Mouse (Mus musculus) stomach, postnatal 0 days (tissue): ENCODE measurements around the gene Pak7. TPM values are rescaled to one million over a fixed set of nuclear protein-coding genes. Genes with fewer than 3 reads are reported as not detected.
"Not testable (repeated sequence)": the region's sequence is repeated elsewhere in the genome, so short reads cannot be mapped to it uniquely, and the experiment has no call there.

Experiments
- ATAC-seq: fragments of 200-750 bp; cut with Nextera tagmentation; 2 replicates; pipeline ENCODE4 v1.8.0; 2017; ENCODE audit not compliant: low FRiP score, low TSS enrichment
- DNase-seq: peaks from one replicate; pipeline ENCODE4 v3.0.0-alpha.2; 2016; ENCODE audit warnings: low spot score
- H3K27ac ChIP-seq: fragments of 300-500 bp; sonication (generic); replicated peaks from 2 replicates; pipeline ENCODE4 v1.5.1; 2014; ENCODE audit warnings: mild to moderate bottlenecking, control low read depth
- H3K27me3 ChIP-seq: fragments of 300-500 bp; sonication (generic); 2 replicates; pipeline ENCODE4 v1.6.1; 2014; ENCODE audit warnings: low read length; ENCODE audit not compliant: control insufficient read depth, insufficient read depth
- H3K36me3 ChIP-seq: fragments of 300-500 bp; sonication (generic); 2 replicates; pipeline ENCODE4 v1.6.1; 2014; ENCODE audit warnings: low read length, mixed read lengths; ENCODE audit not compliant: control insufficient read depth, insufficient read depth
- H3K4me1 ChIP-seq: fragments of 300-500 bp; sonication (generic); replicated peaks from 2 replicates; pipeline ENCODE4 v1.6.1; 2014; ENCODE audit warnings: antibody characterized with exemption; ENCODE audit not compliant: control insufficient read depth, insufficient read depth
- H3K4me2 ChIP-seq: fragments of 300-500 bp; sonication (generic); replicated peaks from 2 replicates; pipeline ENCODE4 v1.6.1; 2014; ENCODE audit warnings: low read depth, mild to moderate bottlenecking, control low read depth, moderate library complexity
- H3K4me3 ChIP-seq: fragments of 300-500 bp; sonication (generic); 2 replicates; pipeline ENCODE4 v1.5.1; 2014; ENCODE audit warnings: low read depth, low read length, control low read depth
- H3K9ac ChIP-seq: fragments of 300-500 bp; sonication (generic); 2 replicates; pipeline ENCODE4 v1.6.1; 2014; ENCODE audit warnings: mild to moderate bottlenecking, low read length, control low read depth, mixed read lengths
- H3K9me3 ChIP-seq: fragments of 300-500 bp; sonication (generic); 2 replicates; pipeline ENCODE4 v1.6.1; 2016; ENCODE audit warnings: low read length; ENCODE audit not compliant: control insufficient read depth
- CTCF ChIP-seq: IDR thresholded peaks from 2 replicates; pipeline ENCODE4 v1.5.1; 2016; ENCODE audit warnings: antibody characterized with exemption, low read depth, mild to moderate bottlenecking, moderate library complexity
- EP300 ChIP-seq: optimal IDR thresholded peaks from 2 replicates; pipeline ENCODE3; 2016; ENCODE audit warnings: antibody characterized with exemption
- WGBS: fragments of 180-500 bp; shearing (Covaris S2); extraction: QIAGEN DNeasy Blood & Tissue Kit; methylation state at CpG from one replicate; pipeline ENCODE4 v1.1.7; 2014; 5-methylcytosine and 5-hydroxymethylcytosine counted together
- polyA plus RNA-seq: library from polyadenylated mRNA; unstranded; fragments of >200 nt; fragmentation: Nextera tagmentation; extraction: Ambion mirVana; gene quantifications from 2 replicates; pipeline ENCODE4 v1.2.1, GENCODE M21; 2015

The Pak7 gene
- polyA plus RNA-seq, 1 experiment from 2014 or later: 0.38 TPM

DNA sequence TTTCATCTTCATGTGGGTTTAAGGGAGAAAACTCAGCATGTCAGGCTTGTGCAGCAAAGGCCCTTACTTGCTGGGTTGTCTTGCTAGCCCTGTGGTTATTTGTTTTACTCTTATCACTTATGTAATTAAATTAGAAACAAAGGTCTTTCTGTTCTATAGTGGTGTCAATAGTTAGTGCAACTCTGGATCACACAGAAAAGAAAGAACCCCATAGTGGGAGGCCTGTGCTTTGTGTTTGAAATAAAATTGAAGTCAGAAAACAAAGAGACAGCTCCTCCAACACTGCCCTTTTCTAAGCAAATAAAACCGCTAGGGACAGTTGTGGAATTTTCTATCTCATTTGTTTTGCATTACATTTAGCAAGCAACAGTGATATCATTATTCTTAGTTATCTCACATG, 15.4 kb downstream of the Pak7 start:
- H3K9me3 ChIP-seq: no peaks in the 10 kb centered on the region
- H3K4me1 ChIP-seq: no peaks in the 10 kb centered on the region
- no peak overlapping the region for H3K4me3 ChIP-seq
- DNase-seq (no peak), ATAC-seq (no peak)
- WGBS: 48% methylated on average over 1 of the region's 1 CpGs
- TF ChIP-seq CTCF (no peak), EP300 (no peak)
- H3K9ac ChIP-seq: no peak overlapping the region
- H3K27me3 ChIP-seq: no peaks in the 10 kb centered on the region
- no peak overlapping the region for H3K4me2 ChIP-seq
- no peak overlapping the region for H3K27ac ChIP-seq
- no peaks in the 10 kb centered on the region for H3K36me3 ChIP-seq

DNA sequence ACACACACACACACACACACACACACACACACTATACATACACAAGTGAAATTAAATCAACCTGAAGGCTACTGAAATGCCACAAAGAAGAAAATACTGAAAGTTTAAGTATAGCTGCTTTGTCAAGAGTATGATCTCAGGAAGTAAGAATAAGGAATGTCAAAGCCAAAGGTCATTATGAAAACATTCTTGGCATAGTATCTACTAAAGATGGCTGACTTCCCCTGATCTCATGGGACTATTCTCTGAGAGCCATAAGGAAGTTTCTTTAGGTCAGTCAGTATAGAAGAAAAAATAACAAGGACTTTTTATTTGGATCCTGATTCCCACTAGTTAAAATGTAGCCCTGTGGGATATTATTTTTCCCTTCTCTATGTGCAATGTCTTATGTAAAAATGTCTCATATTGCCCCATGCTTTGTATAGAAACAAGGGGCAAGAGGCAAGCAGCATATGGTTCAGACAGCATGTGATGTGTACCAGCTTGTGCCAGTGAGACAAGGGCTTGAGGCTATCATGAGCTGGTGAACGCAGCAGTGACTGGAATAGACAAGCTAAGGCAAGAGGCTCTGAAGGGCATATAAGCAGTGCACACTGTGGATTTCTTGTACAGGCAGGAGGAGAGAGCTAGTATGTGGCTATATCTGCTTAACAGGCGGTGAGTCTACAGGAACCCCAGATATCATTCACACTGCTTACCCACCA, 36.2 kb downstream of the Pak7 start:
- Histone ChIP-seq H3K9me3 (no peaks in the 10 kb centered on the region), H3K4me3 (no peak overlapping the region), H3K27ac (no peak overlapping the region), H3K36me3 (no peaks in the 10 kb centered on the region), H3K9ac (no peak overlapping the region), H3K4me1 (no peaks in the 10 kb centered on the region), H3K4me2 (no peak overlapping the region), H3K27me3 (no peaks in the 10 kb centered on the region)
- 78% methylated on average over 2 of the region's 2 CpGs for WGBS
- no peak for TF ChIP-seq EP300
- TF ChIP-seq CTCF: no peak
- DNase-seq: no peak
- no peak for ATAC-seq

DNA sequence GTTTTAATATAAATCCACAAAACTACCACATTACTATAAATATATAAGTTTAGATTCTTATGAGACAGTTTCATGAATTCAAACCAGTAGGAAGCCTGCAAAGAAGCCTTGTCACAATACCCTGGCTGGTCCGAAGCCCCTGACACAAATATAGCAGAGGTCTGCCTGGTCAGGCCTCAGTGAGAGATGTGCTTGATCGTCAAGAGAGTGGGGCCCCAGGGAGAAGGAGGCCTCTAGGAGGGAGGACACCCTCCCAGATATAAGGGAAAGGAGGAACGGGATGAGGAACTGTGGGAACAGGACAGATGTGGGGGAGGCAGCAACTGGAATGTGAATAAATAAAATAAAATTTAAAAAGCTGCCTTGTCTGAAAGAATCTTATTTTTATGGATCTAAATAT, 37.3 kb downstream of the Pak7 start:
- no peaks in the 10 kb centered on the region for H3K9me3 ChIP-seq
- DNase-seq: no peak
- ATAC-seq: no peak
- no peak overlapping the region for H3K9ac ChIP-seq
- H3K4me3 ChIP-seq: no peak overlapping the region
- H3K27me3 ChIP-seq: no peaks in the 10 kb centered on the region
- no peak overlapping the region for H3K27ac ChIP-seq
- 55% methylated on average over 3 of the region's 3 CpGs for WGBS
- H3K36me3 ChIP-seq: no peaks in the 10 kb centered on the region
- H3K4me1 ChIP-seq: no peaks in the 10 kb centered on the region
- no peak overlapping the region for H3K4me2 ChIP-seq
- TF ChIP-seq CTCF (no peak), EP300 (no peak)

DNA sequence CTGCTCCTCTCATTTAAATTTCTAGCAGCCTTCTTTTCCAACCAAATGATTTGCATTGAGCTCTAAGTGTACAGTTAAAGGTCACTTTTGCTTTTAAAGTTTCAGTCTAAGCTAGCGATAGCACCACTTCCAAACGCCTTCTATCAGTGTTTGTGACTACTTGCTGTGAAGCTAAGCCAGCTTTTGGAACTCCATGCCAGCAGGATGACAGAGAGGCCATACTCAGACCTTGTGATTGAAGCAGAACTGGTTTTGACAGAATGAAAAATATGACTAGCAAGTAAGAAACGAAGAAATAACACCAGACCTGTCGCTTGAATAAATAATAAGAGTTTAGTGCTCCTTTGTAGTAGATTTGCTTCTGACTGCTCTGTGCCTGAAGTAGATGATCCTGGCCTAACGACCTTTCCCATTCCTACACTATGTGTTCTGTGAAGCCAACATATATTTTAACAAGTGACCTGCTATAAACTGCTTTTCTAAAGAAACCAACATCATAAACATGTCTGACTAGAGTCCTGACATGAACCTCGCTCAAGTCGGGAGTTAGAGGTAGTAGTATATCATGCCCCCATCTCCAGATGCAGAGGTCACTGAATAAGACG, 38.0 kb downstream of the Pak7 start:
- TF ChIP-seq EP300 (no peak), CTCF (no peak)
- Histone ChIP-seq H3K9ac (no peak overlapping the region), H3K4me2 (no peak overlapping the region), H3K36me3 (no peaks in the 10 kb centered on the region), H3K4me3 (no peak overlapping the region), H3K9me3 (no peaks in the 10 kb centered on the region), H3K4me1 (no peaks in the 10 kb centered on the region), H3K27me3 (no peaks in the 10 kb centered on the region), H3K27ac (no peak overlapping the region)
- DNase-seq (no peak), ATAC-seq (no peak)
- 46% methylated on average over 8 of the region's 8 CpGs for WGBS

DNA sequence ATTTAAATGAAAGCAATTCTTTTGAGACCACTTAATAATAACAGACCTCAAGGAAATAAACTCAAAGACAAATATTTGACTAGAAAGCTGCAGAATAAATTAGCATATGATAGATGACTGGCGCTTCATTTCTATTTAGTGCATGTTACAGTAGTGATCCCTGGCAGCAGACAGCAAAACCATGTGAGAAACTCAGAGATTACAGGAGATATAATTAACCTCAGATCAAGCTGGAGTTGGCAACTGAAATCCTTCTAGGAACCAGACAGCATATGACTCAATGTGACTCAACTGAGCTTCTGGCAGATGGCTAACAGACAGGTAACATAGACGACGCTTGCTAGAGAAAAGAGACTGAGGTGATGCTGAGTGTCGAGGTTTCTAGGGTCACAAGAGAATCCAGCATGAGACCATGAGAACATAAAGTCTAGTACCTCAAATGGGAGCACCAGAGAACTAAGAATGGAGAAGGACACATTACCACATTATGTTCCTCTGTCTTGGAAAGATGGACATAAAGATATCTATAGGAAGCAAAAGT, 43.5 kb downstream of the Pak7 start:
- ATAC-seq, H3K4me1 ChIP-seq, H3K4me3 ChIP-seq, H3K27ac ChIP-seq, H3K9me3 ChIP-seq, DNase-seq, H3K9ac ChIP-seq, H3K27me3 ChIP-seq, H3K36me3 ChIP-seq, H3K4me2 ChIP-seq: not testable (repeated sequence)
- 81% methylated on average over 4 of the region's 4 CpGs for WGBS

DNA sequence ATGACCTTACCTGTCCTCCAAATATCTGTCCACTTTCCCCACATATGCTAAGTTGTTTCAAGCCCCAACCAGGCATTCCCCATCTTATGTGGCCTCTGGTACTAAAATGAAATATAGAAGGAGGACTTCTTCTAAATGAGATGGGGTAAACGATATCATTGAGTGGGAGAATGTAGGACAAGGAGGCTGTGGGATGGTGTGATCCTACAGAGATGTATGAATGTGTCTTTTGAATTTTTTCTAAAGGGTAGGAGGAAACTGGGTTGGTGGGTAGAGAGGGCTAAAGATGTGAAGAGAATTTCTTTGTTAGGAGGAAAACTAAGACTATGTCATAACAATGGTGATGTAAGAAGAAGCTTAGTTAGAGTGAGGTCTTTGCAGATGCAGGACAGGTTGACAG, 57.8 kb downstream of the Pak7 start:
- DNase-seq (no peak), ATAC-seq (no peak)
- WGBS: 83% methylated on average over 1 of the region's 1 CpGs
- TF ChIP-seq CTCF (no peak), EP300 (no peak)
- Histone ChIP-seq H3K4me2 (no peak overlapping the region), H3K9ac (no peak overlapping the region), H3K9me3 (no peaks in the 10 kb centered on the region), H3K27me3 (no peaks in the 10 kb centered on the region), H3K4me1 (no peaks in the 10 kb centered on the region), H3K4me3 (no peak overlapping the region), H3K36me3 (no peaks in the 10 kb centered on the region), H3K27ac (no peak overlapping the region)
